Mouse (Mus musculus) cerebellum, adult 2 months (tissue): ENCODE results near the gene Aqp5.

Experiments
- CTCF ChIP-seq: fragments of 200-500 bp; IDR thresholded peaks from 2 replicates; pipeline ENCODE4 v1.5.1; 2011; ENCODE audit warnings: low read depth, mild to moderate bottlenecking, control low read depth, low read length, moderate library complexity, borderline replicate concordance; ENCODE audit not compliant: insufficient read depth
- POLR2A ChIP-seq: fragments of 200-500 bp; IDR thresholded peaks from 2 replicates; pipeline ENCODE4 v1.6.1; 2011; ENCODE audit warnings: low read length, control low read depth, borderline replicate concordance; ENCODE audit not compliant: insufficient read depth

GRCm38 (mm10) chr15:99547732-99548131 lies 42.9 kb upstream of the Aqp5 start:
- TF ChIP-seq CTCF (no peak), POLR2A (no peak)
